Mouse (Mus musculus) retina, postnatal 7 days (tissue): ENCODE data around the gene Pi4k2a.

Experiments
- DNase-seq: peaks from one replicate; pipeline ENCODE4 v3.0.0-alpha.2; 2012; ENCODE audit warnings: low read depth, low spot score

Gene Pi4k2a

DNA sequence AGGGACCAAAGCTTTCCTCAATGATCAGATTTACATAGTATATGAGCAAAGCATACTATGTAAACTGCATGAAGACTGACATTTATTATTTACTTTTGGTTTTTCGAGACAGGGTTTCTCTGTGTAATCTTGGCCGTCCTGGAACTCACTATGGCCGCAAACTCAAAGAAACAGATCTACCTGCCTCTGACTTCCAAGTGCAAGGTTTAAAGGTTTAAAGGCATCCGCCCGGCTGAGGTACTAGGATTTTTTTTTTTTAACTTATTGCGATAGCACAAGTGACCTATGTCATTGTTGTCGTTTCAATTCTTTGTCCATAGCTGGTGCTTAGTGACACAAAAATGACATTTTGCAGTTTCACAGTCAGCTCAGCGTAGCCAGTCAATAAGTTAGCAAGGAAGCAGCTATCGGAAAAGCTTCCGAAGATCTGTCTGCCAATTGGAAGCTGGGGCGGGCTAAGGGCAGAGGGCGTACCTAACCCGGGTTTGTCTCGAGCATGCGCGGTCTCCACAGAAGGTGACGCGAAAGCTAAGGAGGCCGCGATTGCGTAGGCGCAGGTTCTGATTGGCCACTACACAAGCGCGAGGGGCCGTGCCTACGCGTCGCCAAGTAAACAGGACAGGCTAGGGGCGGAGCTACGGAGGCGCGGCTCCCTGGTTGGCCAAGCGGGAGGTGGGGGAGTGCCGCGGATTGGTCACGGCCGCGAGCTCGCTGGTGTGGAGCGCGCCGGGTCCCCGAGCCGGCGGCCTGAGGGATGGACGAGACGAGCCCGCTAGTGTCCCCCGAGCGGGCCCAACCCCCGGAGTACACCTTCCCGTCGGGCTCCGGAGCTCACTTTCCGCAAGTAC, at the start of gene Pi4k2a:
Pi4k2a (plus strand) TSS at position 723 of the 848 bp plus-strand sequence.
- peak; percentile 99 for DNase-seq

DNA sequence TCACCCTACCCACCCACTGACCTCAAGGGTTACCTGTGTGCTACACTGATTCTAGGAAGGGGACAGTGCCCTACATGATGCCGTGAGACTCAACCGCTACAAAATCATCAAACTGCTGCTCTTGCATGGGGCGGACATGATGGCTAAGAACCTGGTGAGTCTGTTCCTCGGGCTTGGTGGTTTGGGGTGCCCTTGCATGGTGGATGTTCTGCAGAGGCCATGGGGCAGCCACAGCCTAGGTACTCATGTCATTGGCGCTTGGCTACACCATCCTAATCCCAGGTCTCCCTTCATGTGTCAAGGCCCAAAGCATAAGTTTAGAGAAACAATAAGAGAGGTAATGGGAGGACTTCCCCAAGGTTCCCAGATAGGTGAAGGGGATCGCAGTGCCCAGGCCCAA, 46.3 kb upstream of the Pi4k2a start:
- no peak for DNase-seq

DNA sequence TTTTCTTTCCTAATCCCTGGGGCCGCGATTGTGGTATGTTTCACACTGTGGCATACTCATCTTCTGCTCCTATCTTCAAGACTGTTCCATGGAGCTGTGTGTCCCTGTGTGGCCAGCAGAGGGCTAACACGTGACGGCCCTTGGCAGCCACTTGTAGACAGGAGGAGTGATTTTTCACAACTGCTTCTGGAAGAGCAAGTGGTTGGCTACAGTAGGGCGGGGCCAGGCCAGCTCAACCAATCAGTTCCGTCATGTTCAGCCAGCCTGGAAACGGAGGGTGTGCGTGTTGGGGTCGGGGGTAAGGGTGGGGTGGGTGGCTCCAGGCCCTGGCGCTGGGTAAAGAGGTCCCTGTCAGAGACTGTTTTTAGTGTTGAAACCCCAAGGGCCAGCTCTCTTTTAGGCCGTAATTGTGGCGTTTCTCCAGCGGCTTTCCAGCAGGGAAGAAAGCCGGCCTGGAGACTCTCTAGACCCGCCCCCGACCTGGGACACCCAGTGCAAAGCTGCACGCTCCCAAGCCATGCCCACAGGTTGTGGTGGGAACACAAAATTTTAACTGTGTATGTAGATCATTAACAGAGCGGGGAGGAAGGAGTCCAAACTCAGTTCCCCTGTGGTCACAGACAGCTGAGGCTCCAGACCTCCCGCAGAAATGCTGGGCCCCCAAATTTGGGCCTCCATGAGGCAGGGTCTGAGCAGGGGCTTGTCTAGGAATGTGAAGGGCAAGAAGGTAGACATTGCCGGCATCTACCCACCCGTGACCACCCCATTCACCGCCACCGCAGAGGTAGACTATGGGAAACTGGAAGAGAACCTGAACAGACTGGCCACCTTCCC, 44.8 kb upstream of the Pi4k2a start, which contains the start of gene Hoga1:
Hoga1 (plus strand) TSS at position 342 of the 834 bp plus-strand sequence.
- peak; percentile 52 for DNase-seq

DNA sequence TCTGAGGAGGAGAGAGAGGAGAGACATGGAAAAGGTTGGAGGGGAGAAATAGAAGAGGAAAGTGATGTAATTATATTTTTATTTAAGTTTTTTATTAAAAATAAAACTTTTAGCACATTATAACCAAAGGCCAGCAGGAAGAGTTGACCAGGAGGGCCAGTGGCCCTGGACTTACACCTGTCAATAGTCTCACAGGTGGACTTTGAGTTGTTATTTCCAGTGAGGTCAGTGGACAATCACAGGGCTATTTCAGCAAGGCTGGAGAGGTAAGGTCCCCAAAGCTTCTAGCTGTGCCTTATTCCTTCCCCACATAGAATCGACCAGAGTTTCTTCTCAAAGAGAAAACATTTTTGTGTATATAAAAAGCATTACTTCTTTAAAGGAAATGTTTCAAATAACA, 40.0 kb upstream of the Pi4k2a start:
- DNase-seq, result no peak

DNA sequence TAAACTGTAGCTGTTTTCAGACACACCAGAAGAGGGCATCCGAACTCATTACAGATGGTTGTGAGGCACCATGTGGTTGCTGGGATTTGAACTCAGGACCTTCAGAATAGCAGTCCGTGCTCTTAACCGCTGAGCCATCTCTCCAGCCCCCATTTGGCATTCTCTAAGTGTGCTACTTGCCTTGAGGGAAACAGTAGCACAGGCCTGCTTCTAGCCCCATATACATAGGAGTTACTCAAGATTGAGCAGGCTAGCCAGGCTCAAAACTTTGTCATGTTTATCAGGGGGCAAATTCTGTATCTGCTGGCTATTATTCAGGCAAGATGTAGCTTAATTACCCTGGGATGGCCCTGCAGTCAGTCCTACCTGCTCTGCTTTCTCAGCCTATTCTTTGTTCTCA, 38.9 kb upstream of the Pi4k2a start:
- DNase-seq, result no peak

DNA sequence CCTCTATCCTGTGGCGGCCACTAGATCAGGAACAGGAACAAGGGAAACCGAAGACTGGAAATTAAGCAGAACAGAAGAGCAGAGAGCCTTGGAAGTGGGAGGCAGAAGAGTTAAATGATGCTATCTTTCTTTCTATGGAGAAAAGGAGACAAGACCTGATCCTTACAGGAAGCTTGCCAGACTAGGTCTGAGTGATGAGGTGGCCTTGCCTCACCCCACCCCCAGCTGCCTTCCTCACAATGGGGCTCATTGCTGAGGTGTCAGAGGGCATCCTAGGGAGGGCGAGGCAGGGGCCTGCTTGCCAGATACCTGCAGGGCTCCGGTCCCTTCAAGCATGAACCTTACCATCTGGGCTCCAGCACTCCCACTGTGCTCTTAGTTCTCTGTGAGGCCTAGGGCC, 38.3 kb upstream of the Pi4k2a start, which contains the start of gene 4933411K16Rik:
4933411K16Rik (plus strand) TSS at position 301 of the 400 bp plus-strand sequence.
- no peak for DNase-seq

DNA sequence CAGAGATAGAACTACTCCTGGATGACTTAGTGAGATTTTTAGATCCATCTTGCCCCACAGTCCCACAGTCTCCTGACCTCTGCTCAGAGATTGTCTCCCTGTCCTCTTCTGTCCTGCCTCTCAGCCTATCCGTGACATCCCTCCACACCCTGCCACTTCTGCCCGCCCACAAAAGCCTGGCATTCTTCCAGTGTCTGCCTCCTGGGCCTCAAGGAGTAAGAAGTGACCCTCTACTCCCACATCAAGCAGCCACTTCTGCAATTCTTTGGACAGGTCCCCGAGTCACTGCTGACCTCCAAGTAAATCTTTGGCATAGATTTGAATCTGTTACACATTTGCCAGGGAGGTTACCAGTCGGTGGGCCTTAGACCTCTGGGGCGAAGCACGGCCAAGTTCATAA, 36.0 kb upstream of the Pi4k2a start:
- no peak for DNase-seq

DNA sequence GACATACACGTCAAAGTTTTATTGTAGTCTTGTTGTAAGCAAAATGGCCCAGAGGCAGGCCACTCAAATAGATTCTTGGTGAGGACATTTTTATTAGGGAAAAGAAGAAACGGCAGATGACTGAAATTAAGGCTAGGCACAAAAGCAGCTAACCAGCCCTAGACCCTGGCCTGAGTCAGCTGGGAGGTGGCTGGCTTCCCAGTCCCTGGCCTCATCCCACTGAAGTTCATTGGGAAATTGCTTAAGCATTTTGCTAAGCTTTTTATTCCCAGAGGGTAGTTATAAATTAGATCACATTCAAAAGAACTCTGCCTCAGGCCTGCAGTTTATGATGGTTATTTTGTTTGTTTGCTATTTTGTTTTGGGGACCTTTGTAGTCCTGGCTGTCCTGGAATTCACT, 34.4 kb upstream of the Pi4k2a start:
- DNase-seq, result no peak

DNA sequence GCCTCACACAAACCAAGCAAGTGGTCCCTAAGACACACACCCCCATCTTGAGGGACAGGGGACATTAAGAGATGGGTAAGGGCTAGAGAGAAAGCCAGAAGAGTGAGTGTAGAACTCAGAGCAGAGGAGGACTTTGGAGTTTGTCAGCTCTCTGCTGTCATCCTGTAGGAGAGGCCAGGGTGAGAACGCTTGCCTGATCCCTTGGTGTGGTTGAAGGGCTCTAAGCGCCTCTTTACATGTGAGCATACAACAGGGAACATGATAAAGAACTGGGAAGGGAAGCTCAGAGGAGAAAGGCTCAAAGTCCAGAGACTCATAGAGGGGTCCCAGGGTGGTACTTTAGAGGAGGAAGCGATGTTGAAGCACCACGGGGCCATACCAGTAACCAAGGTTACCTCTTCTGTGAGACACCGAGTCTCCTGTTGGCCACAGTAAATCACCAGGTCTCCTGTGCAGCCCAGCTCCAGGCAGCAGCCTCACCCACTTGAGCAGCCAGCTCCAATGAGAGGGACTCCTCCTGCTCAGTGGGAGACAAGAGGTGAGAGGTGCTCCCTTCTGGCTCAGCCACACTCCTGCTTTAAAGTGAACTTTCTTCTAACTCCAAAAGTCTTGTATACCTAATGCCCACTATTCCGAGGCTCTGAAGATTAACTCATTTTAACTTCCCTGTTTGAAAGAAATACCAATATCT, 33.4 kb upstream of the Pi4k2a start:
- DNase-seq, result no peak

DNA sequence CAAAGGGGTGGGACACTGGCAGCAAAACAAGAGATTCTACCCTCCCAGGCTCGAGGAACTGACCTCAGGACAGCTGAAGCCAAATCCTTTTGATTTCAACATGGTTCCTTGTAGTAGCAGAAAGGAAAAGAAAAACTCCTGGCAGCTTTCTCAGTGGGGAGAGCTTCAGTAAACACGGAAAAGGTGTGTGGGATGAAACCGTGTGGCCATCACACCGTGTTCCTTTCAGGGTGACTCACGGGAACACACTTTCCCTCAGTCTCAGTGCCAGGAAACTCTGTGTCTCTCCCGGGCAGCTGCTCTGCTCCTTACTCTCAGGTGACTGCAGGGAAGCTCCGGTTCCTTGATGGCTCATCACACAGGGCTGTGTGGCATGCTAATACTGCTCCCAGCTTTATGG, 31.8 kb upstream of the Pi4k2a start:
- DNase-seq, result no peak

DNA sequence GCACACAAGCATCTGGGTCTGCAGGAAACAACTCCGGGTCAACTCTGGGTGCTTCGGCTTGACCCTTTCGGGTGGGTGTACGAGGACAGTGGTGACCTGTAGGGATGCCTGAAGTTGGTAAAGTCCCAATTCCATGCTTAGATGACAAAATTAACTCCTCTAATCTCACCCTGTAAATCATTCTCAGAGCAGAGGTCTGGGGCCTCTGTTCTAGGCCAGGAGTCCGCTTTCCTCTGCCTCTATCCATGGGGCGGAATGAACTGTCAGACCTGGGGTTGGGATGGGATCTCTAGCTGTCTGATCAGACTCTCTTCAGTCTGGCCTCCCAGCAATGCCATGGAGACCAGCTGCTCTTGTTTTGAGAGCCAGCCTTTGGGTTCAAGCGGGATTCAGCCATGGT, 28.8 kb upstream of the Pi4k2a start:
- no peak for DNase-seq

DNA sequence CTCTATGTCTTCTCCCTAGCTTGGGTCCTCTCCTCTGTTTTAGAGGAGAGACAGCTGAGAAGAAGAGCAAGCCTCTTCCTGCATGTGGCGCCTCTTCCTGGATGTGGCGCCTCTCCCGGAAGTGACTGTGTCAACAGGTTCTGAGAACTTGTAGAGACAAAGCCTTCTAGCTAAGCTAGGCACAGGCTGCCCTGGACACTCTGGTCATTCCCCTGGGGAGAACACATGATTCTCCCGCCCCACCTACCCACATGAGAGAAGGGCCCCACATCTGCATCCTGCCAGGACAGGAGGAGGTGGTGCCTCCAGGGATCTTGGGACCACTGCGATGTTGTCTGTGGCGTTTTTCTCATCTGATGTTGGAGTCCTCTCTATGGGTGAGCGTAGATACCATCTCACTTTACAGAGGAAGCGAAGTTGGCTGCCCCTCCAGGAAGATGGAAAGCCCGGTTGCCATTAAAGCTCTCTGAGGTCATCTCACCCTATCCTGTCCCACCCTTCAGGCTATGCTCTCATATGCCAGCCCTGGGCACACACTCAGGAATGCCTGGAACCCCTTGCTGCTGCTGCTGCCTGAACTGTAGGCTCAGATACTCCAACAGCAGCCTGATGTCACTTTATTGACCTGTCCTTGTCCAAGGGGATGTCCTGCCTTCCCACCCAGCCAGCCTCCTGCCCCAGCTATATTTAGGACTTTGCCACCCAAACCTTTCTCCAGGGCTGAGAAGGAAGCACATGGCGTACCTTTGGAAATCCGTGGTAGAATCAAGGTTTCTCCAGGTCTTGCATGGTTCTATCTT, 21.6 kb upstream of the Pi4k2a start:
- no peak for DNase-seq

DNA sequence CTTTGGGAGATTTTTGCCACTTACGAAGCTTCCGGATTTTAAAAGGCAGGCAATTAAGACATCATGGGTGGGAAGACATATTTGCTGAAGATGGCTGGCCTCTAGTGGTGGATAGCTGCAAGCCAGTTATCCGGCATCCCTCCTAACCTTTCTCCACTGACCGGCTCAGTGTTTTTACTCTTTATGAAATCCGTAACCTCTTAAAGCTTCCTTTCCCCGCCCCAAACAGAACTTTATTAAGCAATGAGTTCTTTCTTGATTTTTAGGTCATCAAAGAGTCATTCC, 21.1 kb upstream of the Pi4k2a start:
- DNase-seq, result no peak

DNA sequence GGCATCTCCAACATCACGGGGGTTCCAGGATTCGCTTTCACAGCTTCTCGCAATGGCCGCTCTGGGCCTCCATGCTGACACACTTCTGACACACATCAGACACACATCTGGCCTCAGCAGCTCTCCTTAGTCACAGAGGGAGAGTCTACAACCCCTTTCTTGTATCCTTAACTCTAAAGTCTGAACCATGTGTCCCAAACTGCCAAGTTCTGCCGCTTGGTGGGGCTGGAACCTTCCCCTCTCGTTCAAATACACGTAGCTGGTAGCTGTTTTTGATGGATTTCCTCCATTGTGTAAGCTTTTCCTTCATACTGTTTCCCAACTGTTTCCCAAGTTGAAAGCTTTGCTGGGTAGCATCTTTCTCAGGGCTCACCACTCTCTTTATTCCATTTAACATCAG, 19.0 kb upstream of the Pi4k2a start:
- no peak for DNase-seq

DNA sequence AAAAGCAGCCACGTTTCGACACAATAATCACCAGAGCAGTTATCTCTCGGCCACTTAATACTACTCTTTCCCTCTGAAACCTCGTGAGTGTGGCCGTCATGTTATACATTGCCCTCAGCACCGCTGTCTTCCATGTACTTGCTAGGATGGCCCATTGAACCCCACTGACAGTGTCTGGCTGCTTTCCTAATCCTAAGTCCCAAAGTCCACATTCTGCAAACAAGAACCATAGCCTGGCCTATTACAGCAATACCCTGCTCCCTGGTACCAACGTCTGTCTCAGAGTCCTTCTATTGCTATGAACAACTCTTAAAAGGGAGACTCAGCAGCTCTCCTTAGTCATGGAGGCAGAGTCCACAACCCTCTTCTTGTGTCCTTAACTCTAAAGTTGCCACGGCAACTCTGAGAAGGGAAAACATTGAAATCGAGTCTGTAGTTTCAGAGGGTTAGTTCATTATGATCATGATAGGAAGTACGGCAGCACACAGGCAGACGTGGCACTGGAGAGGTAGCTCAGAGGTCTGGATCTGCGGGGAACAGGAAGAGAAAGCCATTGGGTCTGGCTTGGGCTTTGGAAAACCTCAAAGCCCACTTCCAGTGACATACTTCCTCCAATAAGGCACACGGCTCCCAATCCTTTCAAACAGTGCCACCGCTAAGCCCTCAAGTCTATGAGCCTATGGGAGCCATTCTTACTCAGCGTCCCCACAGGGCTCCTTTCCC, 18.2 kb upstream of the Pi4k2a start:
- DNase-seq, result no peak

DNA sequence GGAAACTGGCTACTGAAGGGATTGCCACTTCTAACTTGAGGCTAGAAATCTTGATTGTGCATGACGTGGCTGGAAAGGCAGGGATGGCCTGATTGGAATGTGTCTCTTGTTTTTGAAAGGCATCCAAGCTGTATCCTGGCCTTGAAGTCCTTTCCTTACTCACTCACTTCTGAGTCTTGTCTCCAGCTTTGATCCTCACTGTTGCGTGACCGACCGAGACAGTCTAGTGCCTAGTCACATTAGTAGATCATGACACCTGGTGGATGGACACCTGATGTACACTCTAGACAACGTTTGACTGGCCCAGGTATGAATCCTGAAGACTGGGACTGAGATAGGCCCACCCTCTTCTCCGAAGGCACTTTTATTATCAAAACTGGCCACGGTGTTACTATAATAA, 17.5 kb upstream of the Pi4k2a start:
- DNase-seq, result no peak

DNA sequence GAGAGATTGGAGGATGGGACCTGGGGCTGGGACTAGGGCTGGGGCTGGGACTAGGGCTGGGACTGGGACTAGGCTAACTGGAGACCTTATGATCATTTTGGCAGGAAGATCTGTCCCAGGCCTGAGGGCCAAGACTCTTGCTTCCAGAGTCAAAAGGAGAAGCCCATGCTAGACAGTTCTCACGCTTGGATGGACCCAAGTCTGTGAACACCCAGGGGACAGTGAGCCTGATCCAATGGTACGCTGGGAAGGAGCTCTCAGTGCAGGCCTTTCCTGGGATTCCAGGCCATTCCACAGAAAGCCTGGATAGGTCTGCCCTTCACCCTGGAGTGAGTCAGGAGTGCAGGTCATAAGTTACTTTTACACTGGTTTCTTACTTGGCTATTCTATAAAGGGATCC, 15.2 kb upstream of the Pi4k2a start:
- no peak for DNase-seq

DNA sequence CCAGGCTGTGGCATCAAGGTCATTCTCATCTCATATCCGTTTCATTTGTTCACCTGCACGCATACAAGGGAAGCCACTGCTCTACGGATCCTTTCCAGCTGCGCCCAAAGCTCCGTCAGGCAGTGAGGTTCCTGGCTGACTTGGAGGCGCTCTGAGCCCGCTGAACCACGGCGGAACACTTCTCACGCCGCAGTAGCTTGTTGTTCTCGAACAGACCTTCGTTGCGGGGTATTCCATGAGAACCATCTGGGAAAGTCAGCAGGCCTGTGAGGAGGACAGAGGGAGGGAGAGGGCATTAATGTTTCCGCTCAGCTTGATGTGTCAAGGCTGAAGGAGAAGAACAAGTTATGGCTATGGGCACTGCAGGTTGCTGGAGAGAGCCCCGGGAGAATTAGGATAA, 14.3 kb upstream of the Pi4k2a start:
- no peak for DNase-seq

DNA sequence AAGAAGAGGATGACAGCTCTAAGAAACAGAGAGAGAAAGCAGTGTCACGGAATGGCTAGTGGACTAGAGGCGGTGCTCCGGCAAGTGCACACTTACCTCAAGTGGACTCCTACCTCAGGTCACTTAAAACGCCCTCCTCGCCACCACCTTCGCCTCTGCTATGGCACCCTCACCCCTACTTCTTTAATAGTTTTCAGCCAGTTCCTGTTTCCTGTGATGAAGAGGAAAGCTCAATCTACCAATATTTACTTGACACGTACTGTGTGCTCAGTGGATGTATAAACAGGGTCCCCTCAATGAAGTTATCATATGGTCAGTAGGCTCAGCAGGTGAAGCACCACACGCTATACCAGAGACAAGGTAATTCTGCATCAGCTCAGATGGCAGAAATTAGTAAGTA, 11.7 kb upstream of the Pi4k2a start:
- DNase-seq, result no peak

DNA sequence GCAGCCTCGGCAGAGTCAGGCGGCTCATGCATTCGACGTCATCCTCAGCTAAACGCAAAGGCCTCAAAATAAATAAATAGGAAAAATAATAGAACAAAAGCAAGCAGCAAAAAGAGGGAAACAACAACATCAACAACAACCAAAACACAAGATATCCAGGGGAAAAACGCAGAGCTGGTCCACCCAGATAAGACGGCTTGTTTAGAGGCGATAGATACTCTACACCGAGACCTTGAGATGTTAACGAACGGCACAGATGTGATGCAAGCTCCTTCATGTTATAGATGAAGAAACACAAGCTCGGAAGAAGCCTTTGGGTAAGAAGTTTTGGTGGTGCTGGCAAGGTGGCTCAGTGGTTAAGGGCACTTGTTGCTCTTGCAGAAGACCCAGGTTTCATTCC, 11.3 kb upstream of the Pi4k2a start:
- DNase-seq, result no peak

DNA sequence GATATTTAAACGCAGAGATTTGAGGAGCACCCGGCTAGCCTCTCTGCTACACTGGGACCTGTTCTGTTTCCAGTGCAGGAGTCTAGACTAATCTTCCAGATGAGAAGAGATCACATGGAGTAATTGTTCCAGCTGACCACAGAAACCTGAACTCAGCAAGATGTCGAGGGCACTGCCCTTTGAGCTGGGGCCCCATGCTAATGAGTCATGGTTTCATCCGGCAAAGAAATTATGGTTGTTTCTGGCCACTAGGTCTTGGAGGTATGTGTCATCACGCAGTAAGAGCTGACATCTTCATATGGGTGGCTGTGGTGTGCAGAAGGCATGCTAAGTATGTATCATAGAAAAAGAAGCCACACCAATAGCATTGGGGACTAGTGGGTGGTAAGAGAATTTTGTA, 10.3 kb upstream of the Pi4k2a start:
- DNase-seq, result no peak
